Mouse (Mus musculus) embryonic facial prominence, embryonic 15.5 days (tissue): ENCODE measurements at regions not wholly inside any gene's neighbourhood (a gene's known extent, or its start where the extent isn't known, plus 50 kb on each side); places are given as distances from the start of the nearest gene placed in this dataset.
A peak's percentile ranks its signal among the peaks of the same experiment; 100 is the strongest.

Source experiments
- ATAC-seq: fragments of 200-750 bp; cut with Nextera tagmentation; 2 replicates; pipeline ENCODE4 v1.8.0; 2017; ENCODE audit warnings: low read depth, moderate TSS enrichment; ENCODE audit not compliant: insufficient number of reproducible peaks, low FRiP score, low TSS enrichment
- H3K27ac ChIP-seq: fragments of 300-500 bp; sonication (generic); replicated peaks from 2 replicates; pipeline ENCODE4 v1.5.1; 2015; ENCODE audit warnings: mild to moderate bottlenecking, inconsistent platforms
- H3K27me3 ChIP-seq: fragments of 300-500 bp; sonication (generic); 2 replicates; pipeline ENCODE4 v1.6.1; 2015; ENCODE audit warnings: inconsistent platforms
- H3K36me3 ChIP-seq: fragments of 300-500 bp; sonication (generic); 2 replicates; pipeline ENCODE4 v1.6.1; 2015; ENCODE audit warnings: mild to moderate bottlenecking, inconsistent platforms
- H3K4me1 ChIP-seq: fragments of 300-500 bp; sonication (generic); 2 replicates; pipeline ENCODE4 v1.6.1; 2015; ENCODE audit warnings: inconsistent platforms
- H3K4me2 ChIP-seq: fragments of 300-500 bp; sonication (generic); replicated peaks from 2 replicates; pipeline ENCODE4 v1.6.1; 2015; ENCODE audit warnings: mild to moderate bottlenecking, inconsistent platforms
- H3K4me3 ChIP-seq: fragments of 300-500 bp; sonication (generic); replicated peaks from 2 replicates; pipeline ENCODE4 v1.5.1; 2015; ENCODE audit warnings: mild to moderate bottlenecking, inconsistent platforms
- H3K9ac ChIP-seq: fragments of 300-500 bp; sonication (generic); 2 replicates; pipeline ENCODE4 v1.6.1; 2015; ENCODE audit warnings: inconsistent platforms
- H3K9me3 ChIP-seq: fragments of 300-500 bp; sonication (generic); replicated peaks from 2 replicates; pipeline ENCODE4 v1.6.1; 2016; ENCODE audit warnings: inconsistent platforms
- WGBS: fragments of 180-500 bp; shearing (Covaris S2); methylation state at CpG from one replicate; pipeline ENCODE4 v1.1.7; 2015; 5-methylcytosine and 5-hydroxymethylcytosine counted together

DNA sequence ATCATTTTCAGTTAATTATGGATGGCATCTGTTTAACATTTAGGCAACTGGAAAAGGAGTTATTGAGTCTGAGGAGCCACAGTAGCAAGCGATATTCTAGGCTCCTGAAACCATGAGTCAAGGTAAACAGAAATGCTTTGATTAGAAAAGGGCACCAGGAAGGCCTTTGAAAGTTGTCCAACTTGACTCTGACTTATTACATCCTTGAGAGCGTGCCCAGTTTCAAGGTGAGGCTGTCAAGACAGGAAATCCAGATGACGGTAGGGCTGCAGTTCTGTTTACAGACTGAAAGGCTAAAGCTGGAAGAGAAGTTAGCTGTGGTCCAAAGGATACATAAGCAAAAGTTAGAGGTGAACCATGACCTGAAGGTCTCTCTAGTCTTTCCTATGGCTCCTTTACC lies 176.7 kb upstream of the Krr1 start:
- no peaks in the 10 kb centered on the region for H3K27me3 ChIP-seq
- H3K36me3 ChIP-seq, result no peaks in the 10 kb centered on the region
- no peak for ATAC-seq
- WGBS, result 53% methylated on average over 3 of the region's 3 CpGs
- peaks cover 29% of the 10 kb centered on the region for H3K4me1 ChIP-seq
- no peaks in the 10 kb centered on the region for H3K9me3 ChIP-seq
- no peak overlapping the region for H3K9ac ChIP-seq
- no peak overlapping the region for H3K4me2 ChIP-seq
- H3K4me3 ChIP-seq, result no peak overlapping the region
- no peak overlapping the region for H3K27ac ChIP-seq

DNA sequence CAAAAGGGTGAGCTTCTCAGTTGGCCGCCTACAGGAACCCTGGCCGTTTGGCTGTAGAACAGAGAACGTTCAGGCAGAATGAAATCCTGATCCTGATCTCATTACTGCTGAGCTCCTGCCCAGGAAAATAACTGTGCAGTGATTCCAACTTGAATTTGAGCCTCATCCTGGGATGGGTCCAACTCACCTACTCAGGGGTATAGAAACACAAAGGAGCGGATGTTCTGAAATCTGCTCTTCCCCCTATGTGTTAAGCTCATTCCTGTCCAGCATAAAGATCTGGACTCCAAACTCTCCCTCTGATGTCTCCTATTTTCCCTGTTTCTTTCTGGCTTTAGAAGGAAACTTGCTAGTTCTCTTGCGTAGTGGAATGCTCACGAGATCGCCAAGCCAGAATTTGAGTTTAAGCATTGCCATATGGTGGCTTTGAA lies 173.6 kb upstream of the Krr1 start:
- ATAC-seq, result peak; percentile 68
- peak overlapping the region; percentile 61 for H3K27ac ChIP-seq
- H3K4me2 ChIP-seq, result 0 out of 2 replicates have a peak overlapping the region, but pooled peaks have one; percentile 3
- WGBS, result 40% methylated on average over 7 of the region's 7 CpGs
- no peaks in the 10 kb centered on the region for H3K9me3 ChIP-seq
- H3K36me3 ChIP-seq, result no peaks in the 10 kb centered on the region
- no peak overlapping the region for H3K4me3 ChIP-seq
- no peaks in the 10 kb centered on the region for H3K27me3 ChIP-seq
- peaks cover 43% of the 10 kb centered on the region for H3K4me1 ChIP-seq
- no peak overlapping the region for H3K9ac ChIP-seq

- 37% methylated on average over 14 of the region's 14 CpGs for WGBS
Observed at GRCm38 (mm10) chr10:111799850-111800589, 172.4 kb upstream of the Krr1 start.

DNA sequence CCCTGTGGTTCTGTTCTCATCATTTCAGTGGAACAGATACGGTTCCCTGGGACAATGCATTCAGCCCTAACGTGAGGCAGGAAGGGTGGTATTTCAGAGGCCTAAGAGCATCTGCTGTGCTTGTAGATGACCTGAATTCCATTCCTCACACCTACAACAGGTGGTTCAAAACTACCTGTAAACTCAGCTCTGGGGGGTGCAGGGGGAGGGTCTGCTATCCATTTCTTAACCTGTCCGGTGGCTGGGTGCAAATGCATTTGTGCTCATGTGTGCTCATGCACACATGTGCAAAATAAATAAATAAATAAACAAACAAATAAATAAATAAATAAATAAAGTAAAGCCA lies 171.9 kb upstream of the Krr1 start:
- Histone ChIP-seq H3K9me3 (no peaks in the 10 kb centered on the region), H3K27ac (no peak overlapping the region; the same call in 1 of the 2 replicates), H3K4me1 (peaks cover 39% of the 10 kb centered on the region), H3K4me2 (no peak overlapping the region), H3K27me3 (no peaks in the 10 kb centered on the region), H3K4me3 (no peak overlapping the region), H3K9ac (no peak overlapping the region), H3K36me3 (no peaks in the 10 kb centered on the region)
- no peak for ATAC-seq
- 87% methylated on average over 3 of the region's 3 CpGs for WGBS

More at GRCm38 (mm10) chr10:111799850-111800589, 172.4 kb upstream of the Krr1 start:
- no peak for ATAC-seq
- Histone ChIP-seq H3K36me3 (no peaks in the 10 kb centered on the region), H3K4me3 (no peak overlapping the region), H3K9me3 (no peaks in the 10 kb centered on the region), H3K9ac (no peak overlapping the region), H3K4me1 (peaks cover 40% of the 10 kb centered on the region), H3K27me3 (no peaks in the 10 kb centered on the region), H3K27ac (peak overlapping the region; percentile 75), H3K4me2 (no peak overlapping the region)

DNA sequence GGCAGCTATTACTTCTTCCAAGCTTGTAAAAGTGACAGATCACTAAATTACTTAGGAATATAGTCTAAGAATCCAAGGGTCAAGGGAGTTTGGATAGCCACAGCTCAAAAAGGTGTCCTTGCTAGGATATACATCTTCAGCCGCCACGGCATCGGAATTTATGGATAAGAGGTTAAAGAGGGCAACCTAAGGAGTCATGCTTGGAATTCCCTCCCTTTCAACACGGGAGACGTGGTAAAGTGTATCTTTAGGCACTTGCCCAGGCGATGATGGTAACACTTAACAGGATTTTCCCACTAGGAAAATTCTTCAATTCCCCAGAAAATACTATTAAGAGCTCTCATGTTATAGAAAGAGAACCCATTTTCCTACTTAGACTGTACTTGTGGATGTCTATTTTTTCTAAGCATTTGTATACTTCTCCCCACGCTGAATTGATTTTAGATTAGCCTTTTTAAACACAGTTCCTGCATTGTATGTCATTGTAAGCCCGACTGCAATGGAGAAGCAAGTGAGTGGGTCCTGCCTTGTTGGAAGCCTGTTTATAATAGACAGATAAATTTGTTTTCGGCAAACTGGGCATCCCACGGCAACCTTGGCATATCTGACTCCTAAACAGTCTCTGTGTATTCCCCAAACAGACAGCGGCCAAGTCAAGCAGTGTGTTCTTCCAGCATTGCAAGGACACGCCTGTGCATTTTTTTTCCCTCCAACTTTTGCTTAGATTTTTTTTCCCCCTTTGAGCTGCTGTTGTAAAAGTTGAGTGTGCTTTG lies 171.3 kb upstream of the Krr1 start:
- H3K9ac ChIP-seq, result no peak overlapping the region
- H3K4me1 ChIP-seq, result peaks cover 39% of the 10 kb centered on the region
- no peaks in the 10 kb centered on the region for H3K36me3 ChIP-seq
- H3K27ac ChIP-seq, result peak overlapping the region; percentile 74
- H3K4me2 ChIP-seq, result peak overlapping the region; percentile 21; the same call in 1 of the 2 replicates
- H3K27me3 ChIP-seq, result no peaks in the 10 kb centered on the region
- ATAC-seq, result 0 out of 2 replicates have a peak, but pooled peaks have one; percentile 3
- H3K9me3 ChIP-seq, result no peaks in the 10 kb centered on the region
- H3K4me3 ChIP-seq, result no peak overlapping the region
- 34% methylated on average over 12 of the region's 12 CpGs for WGBS

DNA sequence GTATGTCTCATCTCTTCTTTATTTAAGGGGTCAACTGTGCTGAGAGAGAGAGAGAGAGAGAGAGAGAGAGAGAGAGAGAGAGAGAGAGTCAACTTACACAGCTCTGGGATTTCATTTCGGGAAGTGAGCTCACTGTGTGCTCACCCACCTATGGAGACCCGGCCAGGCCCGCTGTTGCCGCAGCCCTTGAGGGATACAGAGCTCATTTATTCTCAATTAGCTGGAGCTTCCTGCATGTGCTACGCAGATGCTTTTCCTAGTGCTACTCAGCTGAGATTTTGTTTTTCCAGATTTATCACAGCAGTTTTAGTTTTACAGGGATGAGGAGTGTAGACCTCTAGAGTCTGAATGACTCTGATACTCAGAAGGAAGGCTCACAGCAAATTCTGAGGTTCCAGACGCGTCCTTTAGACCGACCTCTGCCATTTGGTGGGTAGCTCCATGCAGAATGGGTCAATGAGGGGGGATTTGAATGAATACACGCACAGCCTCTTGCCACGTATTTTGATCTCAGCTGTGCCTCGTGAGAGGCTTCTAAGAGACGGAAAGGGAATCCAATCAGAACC lies 170.6 kb upstream of the Krr1 start:
- ATAC-seq, result peak; percentile 80
- H3K27me3 ChIP-seq, result no peaks in the 10 kb centered on the region
- H3K4me2 ChIP-seq, result peak overlapping the region; percentile 21
- no peak overlapping the region for H3K9ac ChIP-seq
- WGBS, result 24% methylated on average over 12 of the region's 12 CpGs
- peak overlapping the region; percentile 74 for H3K27ac ChIP-seq
- no peak overlapping the region for H3K4me3 ChIP-seq
- H3K9me3 ChIP-seq, result no peaks in the 10 kb centered on the region
- H3K36me3 ChIP-seq, result no peaks in the 10 kb centered on the region
- H3K4me1 ChIP-seq, result peaks cover 39% of the 10 kb centered on the region

GRCm38 (mm10) chr10:111806333-111806732 lies 166.1 kb upstream of the Krr1 start:
- H3K36me3 ChIP-seq, result no peaks in the 10 kb centered on the region
- H3K27me3 ChIP-seq, result no peaks in the 10 kb centered on the region
- H3K4me1 ChIP-seq, result peaks cover 9% of the 10 kb centered on the region
- no peaks in the 10 kb centered on the region for H3K9me3 ChIP-seq
- 75% methylated on average over 3 of the region's 3 CpGs for WGBS
- H3K27ac ChIP-seq, result no peak overlapping the region
- H3K4me2 ChIP-seq, result no peak overlapping the region
- H3K4me3 ChIP-seq, result no peak overlapping the region
- H3K9ac ChIP-seq, result no peak overlapping the region
- ATAC-seq, result no peak

GRCm38 (mm10) chr10:111806916-111807315 lies 165.5 kb upstream of the Krr1 start:
- no peak overlapping the region for H3K4me3 ChIP-seq
- ATAC-seq, result no peak
- H3K4me2 ChIP-seq, result no peak overlapping the region
- H3K36me3 ChIP-seq, result no peaks in the 10 kb centered on the region
- no peak overlapping the region for H3K27ac ChIP-seq
- H3K4me1 ChIP-seq, result peaks cover 4% of the 10 kb centered on the region
- no peak overlapping the region for H3K9ac ChIP-seq
- H3K27me3 ChIP-seq, result no peaks in the 10 kb centered on the region
- H3K9me3 ChIP-seq, result no peaks in the 10 kb centered on the region
- 27% methylated on average over 5 of the region's 5 CpGs for WGBS

- no peaks in the 10 kb centered on the region for H3K4me1 ChIP-seq
- H3K36me3 ChIP-seq, result no peaks in the 10 kb centered on the region
- no peak overlapping the region for H3K4me2 ChIP-seq
- no peak for ATAC-seq
- no peaks in the 10 kb centered on the region for H3K27me3 ChIP-seq
- no peaks in the 10 kb centered on the region for H3K9me3 ChIP-seq
- 77% methylated on average over 4 of the region's 4 CpGs for WGBS
- no peak overlapping the region for H3K4me3 ChIP-seq
- H3K9ac ChIP-seq, result no peak overlapping the region
- H3K27ac ChIP-seq, result no peak overlapping the region
Observed at GRCm38 (mm10) chr10:111813736-111814135, 158.7 kb upstream of the Krr1 start.

GRCm38 (mm10) chr10:111814648-111815047 lies 157.8 kb upstream of the Krr1 start:
- 22% methylated on average over 5 of the region's 5 CpGs for WGBS
- Histone ChIP-seq H3K4me3 (no peak overlapping the region), H3K27me3 (no peaks in the 10 kb centered on the region), H3K4me1 (no peaks in the 10 kb centered on the region), H3K27ac (no peak overlapping the region), H3K9me3 (no peaks in the 10 kb centered on the region), H3K36me3 (no peaks in the 10 kb centered on the region), H3K9ac (no peak overlapping the region), H3K4me2 (no peak overlapping the region)
- no peak; the same call in 1 of the 2 replicates for ATAC-seq

DNA sequence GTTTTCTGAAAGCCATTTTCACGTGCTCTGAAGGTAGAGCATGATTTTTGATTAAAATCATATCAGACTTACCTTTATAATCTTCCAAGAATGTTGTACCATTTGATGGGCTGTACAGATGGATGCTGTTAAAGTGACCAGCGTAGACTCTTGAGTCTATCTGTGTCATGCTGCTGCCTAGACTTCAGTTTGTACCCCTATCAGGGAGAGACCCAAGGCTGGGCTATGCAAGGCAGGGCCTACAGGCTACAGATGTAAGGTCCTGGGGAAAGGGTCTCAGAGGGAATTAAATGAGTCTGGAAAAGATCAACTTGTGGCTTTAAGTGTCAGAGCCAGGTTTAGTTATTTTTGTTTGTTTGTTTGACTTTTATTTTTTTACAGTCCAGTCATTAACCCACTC lies 157.3 kb upstream of the Krr1 start:
- no peaks in the 10 kb centered on the region for H3K4me1 ChIP-seq
- no peaks in the 10 kb centered on the region for H3K27me3 ChIP-seq
- H3K4me3 ChIP-seq, result no peak overlapping the region
- no peaks in the 10 kb centered on the region for H3K36me3 ChIP-seq
- no peaks in the 10 kb centered on the region for H3K9me3 ChIP-seq
- H3K27ac ChIP-seq, result no peak overlapping the region
- 54% methylated on average over 2 of the region's 2 CpGs for WGBS
- H3K4me2 ChIP-seq, result no peak overlapping the region
- H3K9ac ChIP-seq, result no peak overlapping the region
- no peak for ATAC-seq
